Mouse (Mus musculus) right cerebral cortex, postnatal 14 days (tissue): ENCODE results near the gene Tmem204.
A peak's percentile ranks its signal among the peaks of the same experiment; 100 is the strongest.

Experiments
- DNase-seq: peaks from one replicate; pipeline ENCODE4 v3.0.0; 2022

Gene Tmem204

GRCm38 (mm10) chr17:25082887-25083286, 504 bp downstream of the Tmem204 start:
- no peak for DNase-seq

- no peak for DNase-seq
These were observed 1.1 kb downstream of the Tmem204 start for GRCm38 (mm10) chr17:25082081-25082847.

DNA sequence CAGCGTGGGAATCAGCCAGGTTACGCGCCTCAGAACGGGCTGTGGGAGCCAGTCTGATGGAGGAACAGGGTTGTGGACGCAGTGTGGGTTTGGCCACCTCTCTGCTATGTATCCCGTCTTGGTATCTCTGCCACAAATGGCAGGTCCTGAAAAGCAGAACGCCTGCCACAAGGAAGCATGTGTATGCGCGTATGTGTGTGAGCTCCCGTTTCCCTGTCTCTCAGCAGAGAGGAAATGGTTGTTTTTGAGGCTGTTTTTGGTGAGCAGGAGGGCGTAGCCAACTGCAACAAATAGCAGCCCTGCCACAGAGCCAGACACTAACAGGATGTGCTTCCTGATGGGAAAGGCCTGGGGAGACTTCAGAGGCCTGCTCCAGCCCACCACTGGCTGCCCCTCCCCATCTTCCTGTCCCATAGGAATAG, 2.4 kb downstream of the Tmem204 start:
- DNase-seq: no peak

- no peak for DNase-seq
These were observed 3.2 kb downstream of the Tmem204 start for GRCm38 (mm10) chr17:25080210-25080609.

- DNase-seq: peak; percentile 67
These were observed 5.5 kb downstream of the Tmem204 start for GRCm38 (mm10) chr17:25077771-25078372.

- no peak for DNase-seq
These were observed 6.5 kb downstream of the Tmem204 start for GRCm38 (mm10) chr17:25076906-25077305.

DNA sequence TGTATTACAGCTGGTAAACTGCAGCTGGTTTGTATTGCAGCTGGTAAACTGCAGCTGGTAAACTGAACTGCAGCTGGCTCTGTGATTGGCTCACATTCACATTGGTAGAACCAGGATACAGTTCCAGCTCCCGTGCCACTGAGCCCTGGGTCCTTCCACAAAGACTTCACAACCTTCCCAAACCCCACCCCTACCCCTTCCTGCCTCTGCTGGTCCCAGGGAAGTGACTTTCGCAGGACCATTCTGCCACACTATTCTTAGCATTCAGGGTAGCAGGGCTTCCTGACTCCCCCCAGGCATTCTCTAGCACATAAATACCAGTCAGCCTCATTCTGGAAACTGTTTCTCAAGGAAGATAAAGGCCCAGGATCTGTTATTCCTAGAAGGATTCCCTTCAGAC, 14.7 kb downstream of the Tmem204 start:
- DNase-seq: no peak

GRCm38 (mm10) chr17:25067442-25067851, 15.9 kb downstream of the Tmem204 start:
- no peak for DNase-seq

- DNase-seq: no peak
These were observed 16.8 kb downstream of the Tmem204 start for GRCm38 (mm10) chr17:25066595-25066994.

DNA sequence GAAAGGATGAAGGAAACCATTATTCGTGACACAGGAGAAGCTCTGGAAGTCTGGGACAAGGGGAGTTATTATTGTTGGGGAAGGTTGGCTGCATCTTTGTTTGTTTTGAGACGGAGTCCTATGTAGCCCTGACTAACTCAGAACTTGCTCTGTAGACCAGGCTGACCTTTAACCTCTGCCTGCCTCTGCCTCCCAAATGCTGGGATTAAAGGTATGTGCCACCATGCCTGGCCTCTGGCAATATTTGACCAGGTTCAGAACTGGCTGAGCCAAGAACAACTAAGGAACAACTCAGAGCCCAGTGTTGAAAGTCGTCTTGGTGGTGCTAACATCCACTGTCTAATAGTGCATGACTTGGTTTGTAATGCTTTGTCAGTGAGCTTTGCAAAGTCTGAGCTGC, 18.2 kb downstream of the Tmem204 start:
- no peak for DNase-seq

GRCm38 (mm10) chr17:25064351-25064750, 19.0 kb downstream of the Tmem204 start:
- no peak for DNase-seq

GRCm38 (mm10) chr17:25063872-25064271, 19.5 kb downstream of the Tmem204 start:
- no peak for DNase-seq

GRCm38 (mm10) chr17:25063261-25063660, 20.1 kb downstream of the Tmem204 start:
- DNase-seq: no peak

- no peak for DNase-seq
These were observed 26.4 kb downstream of the Tmem204 start for GRCm38 (mm10) chr17:25057041-25057440.

DNA sequence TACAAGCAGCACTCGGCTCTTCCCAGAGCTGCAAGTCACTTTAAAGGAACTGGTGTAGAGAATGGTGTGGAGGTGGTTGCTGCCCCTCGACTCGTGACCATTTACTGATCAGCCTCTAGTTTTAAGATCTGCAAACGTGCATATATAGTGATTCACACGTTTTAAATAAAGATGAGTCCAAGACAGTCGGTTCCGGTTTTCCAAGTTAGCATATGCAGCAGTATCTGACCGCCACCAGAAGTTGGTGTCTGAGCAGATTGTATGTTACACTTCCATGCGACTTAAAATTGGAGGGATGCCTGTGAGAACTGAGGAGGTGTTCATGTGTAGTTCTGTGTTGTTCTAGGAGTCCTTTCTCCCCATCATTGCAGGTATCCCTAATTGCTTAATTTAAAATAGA, 30.1 kb downstream of the Tmem204 start:
- no peak for DNase-seq

GRCm38 (mm10) chr17:25047143-25047542, 36.2 kb downstream of the Tmem204 start:
- no peak for DNase-seq

DNA sequence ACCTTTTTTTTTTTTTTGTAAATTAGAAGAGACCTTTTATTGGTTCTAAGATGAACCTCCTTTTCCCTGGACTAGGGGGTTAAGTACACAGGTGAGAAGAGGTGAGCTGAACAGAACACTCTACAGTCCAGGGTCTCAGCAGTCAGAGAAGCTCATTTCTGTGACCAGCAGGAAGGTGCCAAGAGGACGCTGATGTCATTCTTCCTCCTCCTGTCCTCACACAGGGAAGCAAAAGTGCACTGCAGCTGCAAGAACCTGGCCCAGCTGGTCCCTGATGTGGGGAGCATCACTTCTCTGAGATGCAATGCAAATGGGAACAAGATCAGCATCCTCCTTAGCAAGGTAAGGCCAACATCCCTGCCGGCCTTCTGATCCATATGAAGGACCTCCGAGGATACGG, 38.1 kb downstream of the Tmem204 start:
- DNase-seq: no peak

GRCm38 (mm10) chr17:25044879-25045278, 38.5 kb downstream of the Tmem204 start:
- DNase-seq: no peak

DNA sequence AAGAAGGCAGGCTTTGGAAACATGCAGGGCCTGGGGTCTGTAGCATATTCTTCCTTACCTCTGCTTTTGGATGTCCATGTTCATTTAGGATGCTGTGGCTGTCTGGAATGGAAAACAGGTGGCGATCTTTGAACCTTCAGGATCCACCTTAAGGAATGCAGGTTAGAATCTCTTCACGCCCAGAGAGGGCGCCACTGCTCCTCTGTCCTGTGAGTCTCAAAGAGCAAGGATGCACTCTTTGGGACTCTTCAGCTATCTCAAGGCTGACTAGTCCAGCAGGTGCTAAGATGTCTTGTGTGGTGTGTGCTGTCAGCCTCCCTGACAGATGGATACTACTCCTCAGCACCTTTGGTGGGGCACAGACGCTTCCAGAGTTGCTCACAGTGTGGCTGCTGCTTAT, 47.2 kb downstream of the Tmem204 start:
- no peak for DNase-seq

- peak; percentile 67 for DNase-seq
These were observed 66.9 kb downstream of the Tmem204 start for GRCm38 (mm10) chr17:25016292-25017132.

DNA sequence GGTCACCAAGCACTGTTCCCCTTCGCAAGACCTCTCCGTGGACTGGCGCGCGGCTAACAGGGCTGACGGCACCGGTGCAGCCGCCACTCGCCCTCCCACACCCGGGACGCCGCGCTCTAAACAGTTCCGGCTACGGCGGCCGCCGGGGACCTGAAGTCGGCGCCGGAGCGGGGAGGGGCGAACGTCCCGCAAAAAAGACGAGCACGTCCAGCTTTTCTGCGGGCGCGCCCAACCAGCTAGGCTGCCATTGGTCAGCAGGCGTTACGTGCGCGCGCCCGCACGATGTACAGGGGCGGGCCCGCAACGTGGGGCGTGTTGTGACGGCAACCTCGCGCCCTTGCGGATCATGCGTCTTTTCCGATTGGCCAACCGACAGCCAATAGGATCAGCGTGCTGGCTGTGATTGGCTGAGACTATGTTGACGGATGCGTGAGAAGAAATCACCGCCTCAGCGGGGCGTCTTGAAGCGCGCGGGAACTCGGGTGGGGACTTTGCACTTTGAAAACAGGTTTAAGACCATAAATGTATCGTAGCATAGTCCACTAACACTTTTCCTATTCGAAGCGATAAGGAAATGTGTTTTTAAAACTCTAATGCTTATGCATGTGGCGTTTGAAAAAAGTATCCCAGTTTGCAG, 67.6 kb downstream of the Tmem204 start, which contains the start of the genes Cramp1l and Ift140:
Cramp1l (minus strand) TSS at position 134 of the 637 bp plus-strand sequence.
Ift140 (plus strand) TSS at position 431 of the 637 bp plus-strand sequence.
- DNase-seq: peak; percentile 99

GRCm38 (mm10) chr17:25014841-25015570, 68.4 kb downstream of the Tmem204 start:
- DNase-seq: peak; percentile 59
